Mouse (Mus musculus) liver, embryonic 11.5 days (tissue): ENCODE data around the gene Nrip2. TPM values are rescaled to one million over a fixed set of nuclear protein-coding genes. Genes with fewer than 3 reads are reported as not detected.

ENCODE experiments used
- ATAC-seq: fragments of 200-750 bp; cut with Nextera tagmentation; replicated peaks from 2 replicates; pipeline ENCODE4 v1.8.0; 2017; ENCODE audit warnings: moderate number of reproducible peaks, mild to moderate bottlenecking, moderate TSS enrichment, moderate library complexity; ENCODE audit not compliant: low FRiP score
- DNase-seq: peaks from one replicate; pipeline ENCODE4 v3.0.0-alpha.2; 2017; ENCODE audit warnings: low spot score
- H3K27ac ChIP-seq: fragments of 300-500 bp; sonication (generic); 2 replicates; pipeline ENCODE4 v1.5.1; 2014; ENCODE audit warnings: mild to moderate bottlenecking, low read depth, low read length, control low read depth
- H3K27me3 ChIP-seq: fragments of 300-500 bp; sonication (generic); replicated peaks from 2 replicates; pipeline ENCODE4 v1.6.1; 2014; ENCODE audit warnings: low read length, mixed read lengths; ENCODE audit not compliant: control insufficient read depth, insufficient read depth
- H3K36me3 ChIP-seq: fragments of 300-500 bp; sonication (generic); 2 replicates; pipeline ENCODE4 v1.6.1; 2014; ENCODE audit warnings: mild to moderate bottlenecking, low read length, moderate library complexity, mixed read lengths; ENCODE audit not compliant: control insufficient read depth, insufficient read depth
- H3K4me1 ChIP-seq: fragments of 300-500 bp; sonication (generic); replicated peaks from 2 replicates; pipeline ENCODE4 v1.6.1; 2014; ENCODE audit warnings: low read length, mixed read lengths; ENCODE audit not compliant: control insufficient read depth, insufficient read depth
- H3K4me2 ChIP-seq: fragments of 300-500 bp; sonication (generic); 2 replicates; pipeline ENCODE4 v1.6.1; 2014; ENCODE audit warnings: mild to moderate bottlenecking, control low read depth, moderate library complexity
- H3K4me3 ChIP-seq: fragments of 300-500 bp; sonication (generic); 2 replicates; pipeline ENCODE4 v1.5.1; 2014; ENCODE audit warnings: low read depth, low read length, control low read depth
- H3K9ac ChIP-seq: fragments of 300-500 bp; sonication (generic); 2 replicates; pipeline ENCODE4 v1.6.1; 2014; ENCODE audit warnings: low read depth, low read length, control low read depth
- H3K9me3 ChIP-seq: fragments of 300-500 bp; sonication (generic); 2 replicates; pipeline ENCODE4 v1.6.1; 2016; ENCODE audit warnings: low read length, inconsistent platforms, mixed read lengths; ENCODE audit not compliant: control insufficient read depth
- whole genome bisulfite sequencing: fragments of 180-500 bp; shearing (Covaris S2); extraction: QIAGEN DNeasy Blood & Tissue Kit; methylation state at CpG from one replicate; pipeline ENCODE4 v1.1.7; 2014; 5-methylcytosine and 5-hydroxymethylcytosine counted together
- polyA plus RNA-seq: library from polyadenylated mRNA; unstranded; fragments of >200 nt; fragmentation: Nextera tagmentation; extraction: Ambion mirVana; gene quantifications from 2 replicates; pipeline ENCODE4 v1.2.1, GENCODE M21; 2014

Nrip2 gene
- polyA plus RNA-seq, 1 experiment from 2014 or later = 3.5 TPM

- Histone ChIP-seq H3K4me1 (peaks cover 16% of the 10 kb centered on the region), H3K9me3 (no peaks in the 10 kb centered on the region), H3K36me3 (peaks cover 49% of the 10 kb centered on the region), H3K4me2 (peak overlapping the region; percentile 74), H3K27ac (peak overlapping the region; percentile 90; the same call in 1 of the 2 replicates), H3K27me3 (no peaks in the 10 kb centered on the region), H3K4me3 (peak overlapping the region; percentile 99), H3K9ac (peak overlapping the region; percentile 99)
- ATAC-seq = no peak
- WGBS = 80% methylated on average over 8 of the region's 8 CpGs
- DNase-seq = no peak
Measured at GRCm38 (mm10) chr6:128436356-128437005, 37.4 kb downstream of the Nrip2 start.

GRCm38 (mm10) chr6:128437288-128437687, 38.2 kb downstream of the Nrip2 start:
- DNase-seq (no peak), ATAC-seq (no peak)
- Histone ChIP-seq H3K27ac (peak overlapping the region; percentile 90), H3K9ac (peak overlapping the region; percentile 99), H3K9me3 (no peaks in the 10 kb centered on the region), H3K4me2 (peak overlapping the region; percentile 74), H3K36me3 (peaks cover 42% of the 10 kb centered on the region), H3K4me3 (peak overlapping the region; percentile 99), H3K4me1 (peaks cover 16% of the 10 kb centered on the region), H3K27me3 (no peaks in the 10 kb centered on the region)
- under 1% methylated on average over 10 of the region's 10 CpGs for WGBS

DNA sequence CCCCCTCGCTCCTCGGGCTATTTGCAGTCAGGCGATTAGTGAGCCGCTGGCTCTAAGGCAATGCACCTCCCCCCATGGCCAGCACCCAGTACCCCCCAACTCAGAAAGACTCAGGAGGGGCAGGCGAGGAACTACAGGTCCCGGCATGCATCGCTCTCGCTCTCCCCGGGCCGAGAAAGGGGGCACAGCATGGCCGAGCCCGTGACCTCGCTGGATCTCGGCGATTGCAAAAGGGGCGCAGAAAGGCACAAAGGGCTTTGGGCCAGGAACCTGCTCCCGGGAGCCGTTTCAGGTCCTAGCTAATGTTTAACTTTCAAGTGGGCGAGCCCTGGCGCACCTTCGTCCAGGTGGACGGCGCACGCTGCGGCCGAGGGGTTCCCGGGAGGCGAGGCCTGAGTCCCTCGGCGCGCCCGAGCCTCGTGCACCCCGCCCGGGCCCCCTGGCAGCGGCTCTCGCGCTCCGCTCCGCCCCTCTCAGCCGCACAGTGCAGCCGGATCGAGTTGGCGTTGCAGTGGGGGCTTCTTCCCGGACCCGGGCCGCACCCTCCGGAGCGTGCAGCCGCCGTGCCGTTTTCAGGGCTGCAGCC, 38.7 kb downstream of the Nrip2 start:
- no peaks in the 10 kb centered on the region for H3K9me3 ChIP-seq

GRCm38 (mm10) chr6:128438317-128438870, 39.3 kb downstream of the Nrip2 start, which contains the start of gene Fkbp4:
Gene Fkbp4 (minus strand): TSS chr6:128438677.
- Histone ChIP-seq H3K4me3 (peak within 1 kb of the TSS; percentile 99), H3K4me2 (peak within 1 kb of the TSS; percentile 74), H3K9me3 (no peaks in the 10 kb centered on the region), H3K27me3 (no peaks in the 10 kb centered on the region), H3K4me1 (peaks cover 16% of the 10 kb centered on the region), H3K27ac (peak within 1 kb of the TSS; percentile 90), H3K36me3 (peaks cover 31% of the 10 kb centered on the region), H3K9ac (peak within 1 kb of the TSS; percentile 99)
- DNase-seq = peak; percentile 91
- under 1% methylated on average over 67 of the region's 67 CpGs for WGBS
- ATAC-seq = peak; percentile 93

More for the DNA sequence above, 38.7 kb downstream of the Nrip2 start:
- Histone ChIP-seq H3K27ac (peak overlapping the region; percentile 90), H3K4me1 (peaks cover 16% of the 10 kb centered on the region), H3K4me2 (peak overlapping the region; percentile 74), H3K27me3 (no peaks in the 10 kb centered on the region), H3K9ac (peak overlapping the region; percentile 99), H3K36me3 (peaks cover 36% of the 10 kb centered on the region), H3K4me3 (peak overlapping the region; percentile 99)
- DNase-seq (peak; percentile 81), ATAC-seq (peak; percentile 74)
- under 1% methylated on average over 52 of the region's 52 CpGs for WGBS

DNA sequence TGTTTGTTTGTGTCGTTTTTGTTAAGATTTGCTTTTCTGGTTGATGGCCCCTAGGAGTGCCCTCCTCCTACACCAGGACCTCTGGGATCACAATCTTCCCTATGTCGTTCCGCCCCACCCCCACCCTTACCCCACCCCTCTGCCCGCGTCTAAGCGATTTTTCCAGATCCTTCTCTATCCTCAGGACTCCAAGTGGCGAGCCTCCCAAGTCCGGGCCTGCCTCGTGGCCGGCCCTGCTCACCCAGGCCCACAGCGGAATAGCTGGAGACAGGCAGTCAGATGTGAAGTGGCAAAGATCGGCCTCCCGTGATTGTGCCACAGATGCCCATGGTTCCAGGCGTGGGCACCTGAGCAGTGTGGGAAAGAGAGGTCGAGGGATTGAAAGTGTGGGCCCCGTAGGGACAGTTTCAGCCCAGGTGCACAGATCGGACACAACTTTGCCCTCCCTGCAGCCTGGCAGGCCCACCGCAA, 39.8 kb downstream of the Nrip2 start:
- 27% methylated on average over 18 of the region's 18 CpGs for WGBS
- no peak for DNase-seq

GRCm38 (mm10) chr6:128440238-128440637, 41.1 kb downstream of the Nrip2 start:
- 92% methylated on average over 2 of the region's 2 CpGs for WGBS
- Histone ChIP-seq H3K9me3 (no peaks in the 10 kb centered on the region), H3K4me3 (no peak overlapping the region), H3K36me3 (peaks cover 12% of the 10 kb centered on the region), H3K9ac (no peak overlapping the region), H3K27me3 (no peaks in the 10 kb centered on the region), H3K27ac (peak overlapping the region; percentile 32), H3K4me1 (peaks cover 16% of the 10 kb centered on the region), H3K4me2 (no peak overlapping the region)
- DNase-seq = no peak
- peak; percentile 6; the same call in 1 of the 2 replicates for ATAC-seq

More for the DNA sequence above, 39.8 kb downstream of the Nrip2 start:
- Histone ChIP-seq H3K4me1 (peaks cover 16% of the 10 kb centered on the region), H3K9me3 (no peaks in the 10 kb centered on the region), H3K4me2 (peak overlapping the region; percentile 74), H3K27ac (peak overlapping the region; percentile 90; the same call in 1 of the 2 replicates), H3K4me3 (peak overlapping the region; percentile 99), H3K27me3 (no peaks in the 10 kb centered on the region), H3K9ac (peak overlapping the region; percentile 99), H3K36me3 (peaks cover 25% of the 10 kb centered on the region)
- peak; percentile 40 for ATAC-seq

GRCm38 (mm10) chr6:128445761-128446535, 46.9 kb downstream of the Nrip2 start:
- no peak overlapping the region for H3K27ac ChIP-seq
- ATAC-seq = peak; percentile 69
- H3K4me2 ChIP-seq = peak overlapping the region; percentile 51
- 0 out of 2 replicates have a peak overlapping the region, but pooled peaks have one; percentile 14 for H3K9ac ChIP-seq
- H3K9me3 ChIP-seq = no peaks in the 10 kb centered on the region
- no peak for DNase-seq
- peak overlapping the region; percentile 21 for H3K4me3 ChIP-seq
- no peaks in the 10 kb centered on the region for H3K36me3 ChIP-seq
- peaks cover 7% of the 10 kb centered on the region for H3K4me1 ChIP-seq
- H3K27me3 ChIP-seq = no peaks in the 10 kb centered on the region
- 16% methylated on average over 14 of the region's 14 CpGs for WGBS

DNA sequence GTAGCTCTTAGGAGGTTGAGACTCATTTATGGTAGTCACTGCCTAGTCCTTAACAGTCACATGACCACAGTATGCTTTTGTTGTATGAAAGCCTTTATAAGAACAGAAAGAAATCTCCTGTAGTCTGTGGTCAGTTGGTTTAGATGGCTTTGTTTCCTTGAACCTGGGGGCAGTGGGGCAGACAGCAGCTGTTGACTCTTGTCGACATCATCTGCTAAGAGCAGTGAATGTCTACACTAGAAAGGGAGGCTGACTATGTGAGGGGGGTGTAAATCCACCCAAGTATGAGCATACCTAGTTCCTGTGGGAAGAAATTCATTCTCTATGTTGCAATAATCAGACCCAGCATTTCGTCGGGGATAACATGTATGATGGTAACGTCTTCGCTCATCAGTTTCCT, 48.0 kb downstream of the Nrip2 start:
- Histone ChIP-seq H3K27me3 (no peaks in the 10 kb centered on the region), H3K9ac (no peak overlapping the region), H3K4me2 (no peak overlapping the region), H3K4me3 (no peak overlapping the region), H3K9me3 (no peaks in the 10 kb centered on the region), H3K27ac (no peak overlapping the region), H3K36me3 (no peaks in the 10 kb centered on the region), H3K4me1 (peaks cover 7% of the 10 kb centered on the region)
- 93% methylated on average over 5 of the region's 5 CpGs for WGBS
- DNase-seq = no peak
- no peak for ATAC-seq
